Mouse (Mus musculus) liver, embryonic 15.5 days (tissue): ENCODE results near the gene Gm49321. TPM values are rescaled to one million over a fixed set of nuclear protein-coding genes. Genes with fewer than 3 reads are reported as not detected.
A peak's percentile ranks its signal among the peaks of the same experiment; 100 is the strongest.

Source experiments
- ATAC-seq: fragments of 200-750 bp; cut with Nextera tagmentation; 2 replicates; pipeline ENCODE4 v1.8.0; 2017; ENCODE audit warnings: moderate number of reproducible peaks, mild to moderate bottlenecking, moderate library complexity; ENCODE audit not compliant: insufficient read depth
- H3K27ac ChIP-seq: fragments of 300-500 bp; sonication (generic); replicated peaks from 2 replicates; pipeline ENCODE4 v1.5.1; 2015; ENCODE audit warnings: mild to moderate bottlenecking, inconsistent platforms
- H3K27me3 ChIP-seq: fragments of 300-500 bp; sonication (generic); 2 replicates; pipeline ENCODE4 v1.6.1; 2015; ENCODE audit warnings: mild to moderate bottlenecking, inconsistent platforms
- H3K36me3 ChIP-seq: fragments of 300-500 bp; sonication (generic); replicated peaks from 2 replicates; pipeline ENCODE4 v1.6.1; 2015; ENCODE audit warnings: moderate library complexity, mild to moderate bottlenecking, inconsistent platforms
- H3K4me1 ChIP-seq: fragments of 300-500 bp; sonication (generic); replicated peaks from 2 replicates; pipeline ENCODE4 v1.6.1; 2015; ENCODE audit warnings: inconsistent platforms
- H3K4me2 ChIP-seq: fragments of 300-500 bp; sonication (generic); 2 replicates; pipeline ENCODE4 v1.6.1; 2015; ENCODE audit warnings: moderate library complexity, mild to moderate bottlenecking, inconsistent platforms
- H3K4me3 ChIP-seq: fragments of 300-500 bp; sonication (generic); replicated peaks from 2 replicates; pipeline ENCODE4 v1.5.1; 2015; ENCODE audit warnings: mild to moderate bottlenecking, inconsistent platforms
- H3K9ac ChIP-seq: fragments of 300-500 bp; sonication (generic); 2 replicates; pipeline ENCODE4 v1.6.1; 2015; ENCODE audit warnings: moderate library complexity, mild to moderate bottlenecking, inconsistent platforms
- H3K9me3 ChIP-seq: fragments of 300-500 bp; sonication (generic); replicated peaks from 2 replicates; pipeline ENCODE4 v1.6.1; 2016; ENCODE audit warnings: inconsistent platforms
- WGBS: fragments of 180-500 bp; shearing (Covaris S2); methylation state at CpG from one replicate; pipeline ENCODE4 v1.1.7; 2015; ENCODE audit warnings: mixed read lengths; ENCODE audit not compliant: insufficient replicate concordance; 5-methylcytosine and 5-hydroxymethylcytosine counted together
- polyA plus RNA-seq: library from polyadenylated mRNA; unstranded; fragments of >200 nt; fragmentation: Nextera tagmentation; extraction: Ambion mirVana; gene quantifications from 2 replicates; pipeline ENCODE4 v1.2.1, GENCODE M21; 2015

The Gm49321 gene
- polyA plus RNA-seq, 1 experiment from 2014 or later: 2.9 TPM

DNA sequence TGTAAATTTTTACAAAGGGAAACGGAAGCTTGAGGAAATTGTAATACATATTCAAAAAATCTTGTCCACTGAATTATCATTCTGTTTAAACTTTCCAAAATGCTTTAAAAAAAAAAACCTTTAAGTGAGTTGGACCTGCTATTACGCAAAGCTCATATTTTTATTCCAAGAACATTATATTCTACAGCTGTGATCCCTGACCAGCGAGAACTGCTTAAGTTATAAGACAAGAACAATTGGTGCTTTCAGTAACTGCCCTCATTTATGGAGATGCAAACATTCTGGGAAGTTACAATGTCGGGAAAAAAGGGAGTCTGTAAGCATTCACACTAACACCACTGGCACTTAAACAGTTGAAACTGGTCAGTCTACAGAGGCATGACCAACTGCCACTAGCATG is 31.9 kb upstream of the Gm49321 start:
- Histone ChIP-seq H3K4me1 (peaks cover 14% of the 10 kb centered on the region), H3K4me2 (no peak overlapping the region), H3K4me3 (no peak overlapping the region), H3K9me3 (no peaks in the 10 kb centered on the region), H3K9ac (no peak overlapping the region), H3K27ac (no peak overlapping the region), H3K27me3 (no peaks in the 10 kb centered on the region), H3K36me3 (no peaks in the 10 kb centered on the region)
- WGBS: 61% methylated on average over 4 of the region's 4 CpGs
- ATAC-seq: no peak

DNA sequence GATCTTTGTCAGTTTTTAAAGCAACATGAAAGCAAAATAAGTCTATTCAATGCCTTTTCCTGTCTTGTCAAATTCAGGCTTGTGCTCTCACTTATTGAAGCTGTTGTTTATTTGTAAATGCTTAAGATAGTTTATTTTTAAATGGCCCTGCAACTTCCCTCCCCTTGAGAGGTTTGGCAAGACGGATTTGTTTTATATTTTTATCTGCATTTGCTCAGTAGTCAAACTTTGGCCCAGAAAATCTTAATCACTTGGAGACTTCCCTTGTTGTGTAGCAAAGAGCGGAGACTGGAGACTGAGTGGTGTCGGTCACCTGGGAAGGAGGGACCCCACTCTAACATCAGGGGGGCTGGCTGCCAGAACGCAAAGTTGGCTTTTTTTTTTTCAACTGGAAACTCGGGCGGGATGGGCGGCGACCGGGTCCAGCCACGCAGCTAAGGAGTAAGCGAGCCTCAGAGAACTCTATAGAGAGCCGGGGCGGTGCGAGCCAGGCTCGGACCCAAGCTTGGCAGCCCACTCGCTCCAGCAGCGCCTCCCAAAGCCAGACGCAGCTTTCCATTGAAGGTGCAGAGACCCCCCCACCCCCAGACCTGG is 30.3 kb upstream of the Gm49321 start:
- peak; percentile 75 for ATAC-seq
- no peaks in the 10 kb centered on the region for H3K36me3 ChIP-seq
- no peaks in the 10 kb centered on the region for H3K27me3 ChIP-seq
- H3K4me2 ChIP-seq: peak overlapping the region; percentile 86
- peak overlapping the region; percentile 83 for H3K4me3 ChIP-seq
- peak overlapping the region; percentile 31; the same call in 1 of the 2 replicates for H3K9ac ChIP-seq
- peak overlapping the region; percentile 69 for H3K27ac ChIP-seq
- WGBS: 3% methylated on average over 18 of the region's 18 CpGs
- peaks cover 14% of the 10 kb centered on the region for H3K4me1 ChIP-seq
- no peaks in the 10 kb centered on the region for H3K9me3 ChIP-seq

DNA sequence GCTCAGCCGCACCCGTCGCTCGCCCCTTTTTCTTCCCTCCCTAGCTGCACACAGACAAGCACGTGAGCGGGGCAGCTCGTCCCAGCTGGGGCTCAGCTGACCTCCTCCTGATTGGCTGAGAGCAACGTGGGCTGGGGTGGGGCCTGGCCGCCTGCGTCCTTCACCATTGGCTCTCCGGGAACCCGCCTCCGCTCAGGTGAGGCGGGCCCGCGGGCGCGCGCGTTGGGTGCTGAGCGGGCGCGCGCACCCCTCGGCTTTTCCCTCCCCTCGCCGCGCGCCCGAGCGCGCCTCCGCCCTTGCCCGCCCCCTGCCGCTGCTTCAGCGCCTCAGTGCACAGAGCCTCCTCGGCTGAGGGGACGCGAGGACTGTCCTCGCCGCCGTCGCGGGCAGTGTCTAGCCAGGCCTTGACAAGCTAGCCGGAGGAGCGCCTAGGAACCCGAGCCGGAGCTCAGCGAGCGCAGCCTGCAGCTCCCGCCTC is 29.7 kb upstream of the Gm49321 start:
- H3K36me3 ChIP-seq: no peaks in the 10 kb centered on the region
- H3K9me3 ChIP-seq: no peaks in the 10 kb centered on the region
- WGBS: under 1% methylated on average over 51 of the region's 51 CpGs

DNA sequence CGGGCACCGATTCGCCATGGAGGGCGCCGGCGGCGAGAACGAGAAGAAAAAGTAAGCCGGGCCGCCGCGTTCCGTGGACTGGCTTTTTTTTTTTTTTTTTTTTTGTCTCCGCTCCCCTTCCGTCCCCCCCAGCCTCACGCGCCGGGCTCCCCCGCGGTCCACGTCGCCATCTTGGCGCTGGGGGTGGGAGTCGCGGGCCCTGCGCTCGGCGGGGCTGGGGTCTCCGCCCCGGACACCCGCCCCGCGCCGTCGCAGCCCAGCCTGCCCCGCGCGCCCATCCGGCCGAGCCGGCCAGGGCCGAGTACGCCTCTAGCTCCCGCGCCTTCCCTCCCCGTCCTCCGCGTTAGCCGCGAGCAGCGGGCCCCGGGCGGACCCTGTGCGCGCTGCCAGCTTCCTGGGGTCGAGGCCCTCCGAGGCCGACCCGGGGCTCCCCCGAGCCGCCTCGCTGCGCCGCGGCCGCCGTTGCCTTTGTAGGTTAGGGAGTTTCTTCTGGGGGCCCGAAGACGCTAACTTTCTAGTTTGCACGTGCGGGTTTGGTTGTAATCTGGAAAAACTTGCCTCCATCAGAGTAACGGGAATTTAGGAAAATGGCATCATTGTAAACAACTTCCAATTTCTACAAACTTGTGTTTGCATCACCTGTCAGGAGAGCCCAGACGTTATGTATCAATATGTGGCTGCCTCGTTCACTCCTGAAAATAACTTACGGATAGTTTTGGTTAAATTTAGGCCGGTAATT is 29.0 kb upstream of the Gm49321 start:
- Histone ChIP-seq H3K36me3 (no peaks in the 10 kb centered on the region), H3K27me3 (no peaks in the 10 kb centered on the region), H3K9ac (peak overlapping the region; percentile 84), H3K27ac (peak overlapping the region; percentile 87), H3K4me2 (peak overlapping the region; percentile 86), H3K4me3 (peak overlapping the region; percentile 83), H3K9me3 (no peaks in the 10 kb centered on the region), H3K4me1 (peaks cover 14% of the 10 kb centered on the region)
- under 1% methylated on average over 73 of the region's 76 CpGs for WGBS
- ATAC-seq: peak; percentile 21

More for the DNA sequence above, 29.7 kb upstream of the Gm49321 start:
- Histone ChIP-seq H3K27ac (peak overlapping the region; percentile 87), H3K4me1 (peaks cover 14% of the 10 kb centered on the region), H3K4me2 (peak overlapping the region; percentile 86), H3K27me3 (no peaks in the 10 kb centered on the region), H3K4me3 (peak overlapping the region; percentile 83), H3K9ac (peak overlapping the region; percentile 84)
- ATAC-seq: peak; percentile 98

DNA sequence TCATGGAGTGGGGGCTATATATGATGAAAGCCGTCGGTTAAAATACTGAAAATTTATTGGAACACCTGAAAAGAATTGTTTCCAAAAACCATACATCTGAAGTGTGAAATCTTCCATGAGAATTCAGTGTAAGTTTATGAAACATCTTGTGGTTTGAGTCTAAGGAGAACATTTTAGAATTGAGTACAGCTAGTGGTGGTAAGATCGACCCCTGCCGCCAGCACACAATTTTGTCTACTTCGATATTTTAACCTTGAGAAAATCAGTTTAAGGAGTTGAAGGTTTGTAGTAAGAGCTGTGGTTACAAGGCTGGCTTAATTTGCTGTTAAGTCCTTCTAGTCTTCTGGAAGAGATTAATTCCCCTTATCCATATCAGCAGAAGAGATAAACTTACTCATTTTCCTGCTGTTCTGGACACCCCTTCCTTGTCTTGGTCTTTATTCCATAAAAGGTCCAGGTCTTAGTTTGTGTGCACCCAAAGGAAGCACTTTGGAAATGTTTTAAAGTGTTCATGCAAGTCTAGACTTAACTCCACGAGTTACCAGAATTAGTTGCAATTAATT is 28.4 kb upstream of the Gm49321 start:
- H3K27ac ChIP-seq: no peak overlapping the region
- H3K4me2 ChIP-seq: peak overlapping the region; percentile 86
- peaks cover 14% of the 10 kb centered on the region for H3K4me1 ChIP-seq
- no peaks in the 10 kb centered on the region for H3K9me3 ChIP-seq
- H3K27me3 ChIP-seq: no peaks in the 10 kb centered on the region
- H3K9ac ChIP-seq: peak overlapping the region; percentile 84; the same call in 1 of the 2 replicates
- no peak for ATAC-seq
- no peaks in the 10 kb centered on the region for H3K36me3 ChIP-seq
- H3K4me3 ChIP-seq: peak overlapping the region; percentile 83
- whole genome bisulfite sequencing: 2% methylated on average over 6 of the region's 6 CpGs

DNA sequence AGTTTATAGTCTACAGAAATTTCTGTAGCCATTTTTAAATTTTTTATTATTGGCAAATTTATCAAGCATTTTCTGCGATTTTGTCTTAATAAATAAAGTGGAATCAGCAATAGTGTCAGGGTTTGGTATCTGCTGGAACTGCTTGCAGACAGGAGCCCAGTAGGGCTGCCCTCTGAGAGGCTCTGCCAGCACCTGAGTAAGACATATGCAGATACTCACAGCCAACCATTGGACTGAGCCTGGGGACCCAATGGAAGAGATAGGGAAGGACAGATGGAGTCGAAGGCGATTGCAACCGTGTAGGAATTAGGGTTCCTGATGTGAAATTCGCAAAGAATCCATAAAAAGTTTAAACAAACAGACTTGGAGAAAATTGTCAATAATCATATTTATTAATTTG is 19.0 kb upstream of the Gm49321 start:
- 81% methylated on average over 5 of the region's 5 CpGs for WGBS
- no peaks in the 10 kb centered on the region for H3K27me3 ChIP-seq

DNA sequence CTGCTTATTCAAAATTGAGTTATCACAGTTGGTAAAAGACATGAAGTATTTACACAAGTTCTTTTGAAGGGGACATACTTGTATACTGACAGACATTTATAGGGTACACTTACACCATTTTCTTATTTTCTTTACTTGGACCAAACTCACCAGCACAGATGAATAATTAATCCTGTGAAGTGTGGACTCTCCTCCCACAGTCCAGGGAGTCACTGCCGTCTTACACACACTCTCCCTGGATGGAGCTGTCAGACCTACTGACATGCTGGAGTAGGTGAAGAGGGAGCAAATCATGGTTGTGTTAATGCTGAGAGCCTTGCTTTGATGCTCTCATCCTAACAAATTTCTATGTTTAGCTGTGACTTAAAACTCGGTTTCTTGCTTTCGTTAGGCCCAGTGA is 7.2 kb upstream of the Gm49321 start:
- 66% methylated on average over 3 of the region's 3 CpGs for WGBS
- H3K27ac ChIP-seq: no peak overlapping the region
- no peak overlapping the region for H3K4me2 ChIP-seq
- H3K9ac ChIP-seq: no peak overlapping the region
- no peaks in the 10 kb centered on the region for H3K27me3 ChIP-seq
- H3K36me3 ChIP-seq: peaks cover 40% of the 10 kb centered on the region
- H3K9me3 ChIP-seq: no peaks in the 10 kb centered on the region
- H3K4me1 ChIP-seq: no peaks in the 10 kb centered on the region
- ATAC-seq: no peak
- no peak overlapping the region for H3K4me3 ChIP-seq

More for the DNA sequence above, 19.0 kb upstream of the Gm49321 start:
- Histone ChIP-seq H3K4me3 (no peak overlapping the region), H3K27ac (no peak overlapping the region), H3K9me3 (no peaks in the 10 kb centered on the region), H3K4me2 (no peak overlapping the region), H3K9ac (no peak overlapping the region), H3K4me1 (no peaks in the 10 kb centered on the region), H3K36me3 (no peaks in the 10 kb centered on the region)
- ATAC-seq: no peak

DNA sequence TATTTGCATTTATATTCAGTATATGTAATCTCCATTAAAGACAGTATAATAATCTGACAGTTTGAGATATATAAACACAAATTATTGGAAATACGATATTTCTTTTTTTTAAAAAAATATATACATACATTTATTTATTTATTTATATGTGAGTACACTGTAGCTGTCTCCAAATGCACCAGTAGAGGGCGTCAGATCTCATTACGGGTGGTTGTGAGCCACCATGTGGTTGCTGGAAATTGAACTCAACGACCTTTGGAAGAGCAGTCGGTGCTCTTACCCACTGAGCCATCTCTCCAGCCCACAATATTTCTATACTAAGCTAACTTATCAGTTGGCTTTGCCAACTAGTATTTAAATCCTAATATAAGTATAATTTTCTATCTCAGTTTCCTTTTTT is 6.2 kb upstream of the Gm49321 start:
- Histone ChIP-seq H3K4me1 (no peaks in the 10 kb centered on the region), H3K9ac (no peak overlapping the region), H3K27ac (no peak overlapping the region), H3K4me2 (no peak overlapping the region), H3K36me3 (peaks cover 40% of the 10 kb centered on the region), H3K9me3 (no peaks in the 10 kb centered on the region), H3K4me3 (no peak overlapping the region), H3K27me3 (no peaks in the 10 kb centered on the region)
- 35% methylated on average over 5 of the region's 5 CpGs for WGBS
- no peak for ATAC-seq

DNA sequence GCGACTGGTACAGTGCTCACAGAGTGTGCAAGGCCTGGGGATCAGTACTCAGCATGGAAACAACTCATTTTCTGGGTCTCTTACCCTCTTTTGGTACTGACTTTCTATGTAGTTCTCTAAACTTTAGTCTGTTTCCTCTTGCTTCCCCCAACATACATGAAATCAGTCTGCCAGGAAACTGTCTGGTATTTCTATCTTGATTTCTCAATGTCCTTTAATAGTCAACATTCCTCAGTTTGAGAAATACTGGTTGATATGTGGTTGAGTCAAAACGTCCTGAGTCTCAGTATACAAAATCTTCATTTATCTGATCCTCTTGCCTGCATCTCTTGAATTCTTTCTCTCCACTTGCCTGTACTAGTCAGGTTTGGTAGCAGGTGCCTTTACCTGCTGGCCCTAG is 2.9 kb upstream of the Gm49321 start:
- Histone ChIP-seq H3K9ac (no peak overlapping the region), H3K36me3 (peaks cover 44% of the 10 kb centered on the region), H3K9me3 (no peaks in the 10 kb centered on the region), H3K27ac (no peak overlapping the region), H3K4me1 (no peaks in the 10 kb centered on the region), H3K4me3 (no peak overlapping the region), H3K4me2 (no peak overlapping the region), H3K27me3 (no peaks in the 10 kb centered on the region)
- WGBS: 43% methylated on average over 2 of the region's 2 CpGs
- no peak for ATAC-seq

DNA sequence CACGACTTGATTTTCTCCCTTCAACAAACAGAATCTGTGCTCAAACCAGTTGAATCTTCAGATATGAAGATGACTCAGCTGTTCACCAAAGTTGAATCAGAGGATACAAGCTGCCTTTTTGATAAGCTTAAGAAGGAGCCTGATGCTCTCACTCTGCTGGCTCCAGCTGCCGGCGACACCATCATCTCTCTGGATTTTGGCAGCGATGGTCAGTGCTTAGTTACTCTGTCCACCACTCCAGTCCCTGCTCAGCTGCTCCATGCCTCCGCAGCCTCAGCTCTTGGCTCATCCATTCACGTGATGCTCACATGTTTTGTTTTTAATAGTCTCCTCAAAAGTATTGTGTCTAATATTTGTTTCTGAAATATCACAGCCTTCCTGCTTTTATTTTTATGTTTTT is 2.1 kb downstream of the Gm49321 start:
- Histone ChIP-seq H3K9me3 (no peaks in the 10 kb centered on the region), H3K36me3 (peaks cover 48% of the 10 kb centered on the region), H3K4me2 (no peak overlapping the region), H3K9ac (no peak overlapping the region), H3K4me3 (no peak overlapping the region), H3K27me3 (no peaks in the 10 kb centered on the region), H3K27ac (no peak overlapping the region), H3K4me1 (no peaks in the 10 kb centered on the region)
- WGBS: 79% methylated on average over 6 of the region's 6 CpGs
- ATAC-seq: no peak

DNA sequence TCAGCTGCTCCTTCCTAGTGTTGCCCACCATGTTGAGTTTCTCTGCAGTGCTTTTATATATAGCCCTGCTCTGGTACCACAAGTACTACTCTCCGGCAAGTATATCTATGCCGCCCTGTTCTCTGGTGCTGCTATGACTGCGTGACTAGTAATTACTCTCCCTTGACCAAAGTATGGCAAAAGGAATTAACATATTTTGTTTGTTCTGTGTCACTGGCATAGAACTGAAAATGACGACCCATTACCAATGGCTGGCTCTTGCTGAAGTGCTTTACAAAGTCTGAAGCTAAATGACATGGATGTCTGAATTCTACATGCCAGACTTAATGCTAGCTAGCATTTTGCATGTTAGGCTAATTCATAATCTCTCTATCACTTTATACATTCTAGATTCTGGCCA is 11.0 kb downstream of the Gm49321 start:
- Histone ChIP-seq H3K27ac (no peak overlapping the region), H3K36me3 (peaks cover 24% of the 10 kb centered on the region), H3K4me3 (no peak overlapping the region), H3K27me3 (peaks cover 16% of the 10 kb centered on the region), H3K9me3 (no peaks in the 10 kb centered on the region), H3K4me2 (no peak overlapping the region), H3K4me1 (peaks cover 15% of the 10 kb centered on the region), H3K9ac (no peak overlapping the region)
- 88% methylated on average over 4 of the region's 4 CpGs for WGBS
- ATAC-seq: no peak
